Mouse (Mus musculus) mesoderm, embryonic 11.5 days (tissue): ENCODE data around the gene Ihh.

ENCODE experiments used
- DNase-seq: peaks from one replicate; pipeline ENCODE4 v3.0.0-alpha.2; 2012; ENCODE audit warnings: low read depth, low spot score

Gene Ihh

GRCm38 (mm10) chr1:74951556-74952210 is at the start of gene Ihh:
Ihh (minus strand) TSS chr1:74951672.
- no peak for DNase-seq

- no peak for DNase-seq
Observed at GRCm38 (mm10) chr1:75001183-75001582, 49.7 kb upstream of the Ihh start.

GRCm38 (mm10) chr1:75000496-75000895 is 49.0 kb upstream of the Ihh start:
- peak; percentile 65 for DNase-seq

- no peak for DNase-seq
Observed at GRCm38 (mm10) chr1:74999173-74999572, 47.7 kb upstream of the Ihh start.

GRCm38 (mm10) chr1:74997231-74997630 is 45.8 kb upstream of the Ihh start:
- DNase-seq = no peak

GRCm38 (mm10) chr1:74977001-74977400 is 25.5 kb upstream of the Ihh start:
- no peak for DNase-seq

GRCm38 (mm10) chr1:74975936-74976335 is 24.5 kb upstream of the Ihh start:
- no peak for DNase-seq

- DNase-seq = no peak
Observed at GRCm38 (mm10) chr1:74973590-74973989, 22.1 kb upstream of the Ihh start.

GRCm38 (mm10) chr1:74971353-74972050 is 20.0 kb upstream of the Ihh start:
- no peak for DNase-seq

- no peak for DNase-seq
Observed at GRCm38 (mm10) chr1:74967962-74968580, 16.6 kb upstream of the Ihh start.

- DNase-seq = peak; percentile 92
Observed at GRCm38 (mm10) chr1:74964494-74965215, 13.2 kb upstream of the Ihh start.

GRCm38 (mm10) chr1:74962853-74963227 is 11.4 kb upstream of the Ihh start:
- DNase-seq = no peak

GRCm38 (mm10) chr1:74962126-74962852 is 10.8 kb upstream of the Ihh start:
- DNase-seq = no peak

GRCm38 (mm10) chr1:74961722-74962121 is 10.2 kb upstream of the Ihh start:
- no peak for DNase-seq

GRCm38 (mm10) chr1:74960059-74960458 is 8.6 kb upstream of the Ihh start:
- DNase-seq = no peak

- DNase-seq = no peak
Observed at GRCm38 (mm10) chr1:74950576-74951490, 639 bp downstream of the Ihh start.

- no peak for DNase-seq
Observed at GRCm38 (mm10) chr1:74950066-74950465, 1.4 kb downstream of the Ihh start.

- no peak for DNase-seq
Observed at GRCm38 (mm10) chr1:74949666-74950050, 1.8 kb downstream of the Ihh start.

GRCm38 (mm10) chr1:74948784-74949665 is 2.4 kb downstream of the Ihh start:
- peak; percentile 59 for DNase-seq
